Mouse (Mus musculus) stomach, postnatal 0 days (tissue): Measurements from ENCODE around the gene Ncoa1.

Source experiments
- CTCF ChIP-seq: IDR thresholded peaks from 2 replicates; pipeline ENCODE4 v1.5.1; 2016; ENCODE audit warnings: antibody characterized with exemption, low read depth, mild to moderate bottlenecking, moderate library complexity
- EP300 ChIP-seq: optimal IDR thresholded peaks from 2 replicates; pipeline ENCODE3; 2016; ENCODE audit warnings: antibody characterized with exemption

- TF ChIP-seq CTCF (peak; percentile 18; the same call in 1 of the 2 replicates), EP300 (no peak)
Observed at GRCm38 (mm10) chr12:4390721-4391120, 86.3 kb downstream of the Ncoa1 start.
